Mouse (Mus musculus): ENCODE measurements around the gene Tlk1.
"Not testable (repeated sequence)": the region's sequence is repeated elsewhere in the genome, so short reads cannot be mapped to it uniquely, and the experiment has no call there.

Tlk1 gene

GRCm38 (mm10) chr2:70833261-70833660 is 7.7 kb upstream of the Tlk1 start:
- no peak for DNase-seq (ENCODE audit: low spot score in 2 of 2)

- no peak for DNase-seq (ENCODE audit: low spot score in 2 of 2)
These were observed 6.3 kb upstream of the Tlk1 start for GRCm38 (mm10) chr2:70831709-70832350.

GRCm38 (mm10) chr2:70830683-70831082 is 5.2 kb upstream of the Tlk1 start:
- no peak for DNase-seq (ENCODE audit: low spot score in 2 of 2)

GRCm38 (mm10) chr2:70829946-70830610 is 4.5 kb upstream of the Tlk1 start:
- DNase-seq (ENCODE audit: low spot score in 2 of 2) = no peak

- no peak for DNase-seq (ENCODE audit: low spot score in 2 of 2)
These were observed 2.3 kb upstream of the Tlk1 start for GRCm38 (mm10) chr2:70827780-70828179.

- no peak for DNase-seq (ENCODE audit: low spot score in 2 of 2)
These were observed 1.1 kb upstream of the Tlk1 start for GRCm38 (mm10) chr2:70826436-70827230.

GRCm38 (mm10) chr2:70824838-70825370 is 624 bp downstream of the Tlk1 start:
- DNase-seq (ENCODE audit: low spot score in 2 of 2) = peak; percentile 55 to 59

- no peak for DNase-seq (ENCODE audit: low spot score in 2 of 2)
These were observed 1.4 kb downstream of the Tlk1 start for GRCm38 (mm10) chr2:70823926-70824800.

GRCm38 (mm10) chr2:70823434-70823833 is 2.1 kb downstream of the Tlk1 start:
- no peak for DNase-seq (ENCODE audit: low spot score in 2 of 2)

- no peak for DNase-seq (ENCODE audit: low spot score in 2 of 2)
These were observed 8.6 kb downstream of the Tlk1 start for GRCm38 (mm10) chr2:70816939-70817338.

- no peak for DNase-seq (ENCODE audit: low spot score in 2 of 2)
These were observed 9.5 kb downstream of the Tlk1 start for GRCm38 (mm10) chr2:70816016-70816415.

GRCm38 (mm10) chr2:70813608-70814007 is 11.9 kb downstream of the Tlk1 start:
- no peak for DNase-seq (ENCODE audit: low spot score in 2 of 2)

GRCm38 (mm10) chr2:70811476-70811875 is 14.1 kb downstream of the Tlk1 start:
- no peak for DNase-seq (ENCODE audit: low spot score in 2 of 2)

- DNase-seq (ENCODE audit: low spot score in 2 of 2) = no peak
These were observed 15.6 kb downstream of the Tlk1 start for GRCm38 (mm10) chr2:70809921-70810320.

GRCm38 (mm10) chr2:70808681-70809080 is 16.8 kb downstream of the Tlk1 start:
- DNase-seq (ENCODE audit: low spot score in 2 of 2) = no peak

GRCm38 (mm10) chr2:70807678-70808077 is 17.9 kb downstream of the Tlk1 start:
- not testable (repeated sequence) for DNase-seq (ENCODE audit: low spot score in 2 of 2)

GRCm38 (mm10) chr2:70806020-70806419 is 19.5 kb downstream of the Tlk1 start:
- no peak for DNase-seq (ENCODE audit: low spot score in 2 of 2)

GRCm38 (mm10) chr2:70803696-70804095 is 21.8 kb downstream of the Tlk1 start:
- DNase-seq (ENCODE audit: low spot score in 2 of 2) = not testable (repeated sequence)

GRCm38 (mm10) chr2:70802658-70803057 is 22.9 kb downstream of the Tlk1 start:
- no peak for DNase-seq (ENCODE audit: low spot score in 2 of 2)

GRCm38 (mm10) chr2:70801543-70801942 is 24.0 kb downstream of the Tlk1 start:
- no peak for DNase-seq (ENCODE audit: low spot score in 2 of 2)

- no peak for DNase-seq (ENCODE audit: low spot score in 2 of 2)
These were observed 25.1 kb downstream of the Tlk1 start for GRCm38 (mm10) chr2:70800396-70800795.
